24 mouse cellular contexts compared by ENCODE assay signal in the genomic region with DNA sequence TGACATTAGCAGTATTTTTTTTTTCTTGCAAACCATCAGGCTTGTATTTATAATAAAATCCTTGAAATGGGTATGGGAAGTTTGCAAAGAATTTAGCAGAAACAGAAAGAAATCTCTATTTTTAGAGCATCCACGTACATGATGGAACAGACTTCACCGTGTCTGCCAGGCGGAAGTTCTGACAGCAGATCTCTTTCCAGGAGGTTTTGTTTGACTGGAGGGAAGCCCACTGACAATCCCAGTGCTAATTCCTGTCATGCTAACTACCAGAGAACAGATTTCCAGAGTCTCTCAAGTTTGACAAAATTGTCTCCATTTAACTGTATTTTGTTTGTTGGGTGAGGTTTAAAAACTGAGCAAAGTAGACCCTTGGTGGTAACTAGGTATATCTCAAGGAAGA.
A peak's percentile ranks its signal among the peaks of the same experiment; 100 is the strongest.
DNase-seq lines count a peak whose midpoint lies in the region; ATAC-seq and TF ChIP-seq lines count a peak whose summit lies in the region.
"Had no signal": no experiment of that assay in that cellular context is flagged by ENCODE, and none has a peak within 500 bp of the region (broad histone marks: within the 10 kb centered on the region; RNA-seq: fewer than 3 reads in every experiment).

No protein-coding gene starts in this region.

- H3K27me3 ChIP-seq in forebrain, postnatal 0 days (ENCODE audit: insufficient read depth, low read length) = no peaks in the 10 kb centered on the region
- no peaks in the 10 kb centered on the region for H3K27me3 ChIP-seq in forebrain, embryonic 11.5 days (ENCODE audit: control insufficient read depth, insufficient read depth, low read length)
- H3K27me3 ChIP-seq: CH12.LX; embryonic facial prominence, embryonic 12.5 days; forebrain, embryonic 12.5 days had no signal

- H3K4me3 ChIP-seq in forebrain, postnatal 0 days (ENCODE audit: low read depth, low read length) = no peak overlapping the region
- no peak overlapping the region for H3K4me3 ChIP-seq in forebrain, embryonic 11.5 days (ENCODE audit: low read depth, low read length)
- H3K4me3 ChIP-seq: embryonic facial prominence, embryonic 10.5 days; embryonic facial prominence, embryonic 12.5 days; forebrain, embryonic 12.5 days had no signal

- no peak overlapping the region for H3K9ac ChIP-seq in forebrain, postnatal 0 days
- H3K9ac ChIP-seq in forebrain, embryonic 11.5 days (ENCODE audit: low read length) = no peak overlapping the region
- H3K9ac ChIP-seq: embryonic facial prominence, embryonic 12.5 days; forebrain, embryonic 12.5 days had no signal

- no peaks in the 10 kb centered on the region for H3K9me3 ChIP-seq in forebrain, postnatal 0 days (ENCODE audit: low read length)
- no peaks in the 10 kb centered on the region for H3K9me3 ChIP-seq in forebrain, embryonic 11.5 days (ENCODE audit: control insufficient read depth, low read length)
- H3K9me3 ChIP-seq: embryonic facial prominence, embryonic 10.5 days; embryonic facial prominence, embryonic 12.5 days; forebrain, embryonic 12.5 days had no signal

- no peak for TF ChIP-seq CTCF in forebrain, postnatal 0 days (IDR thresholded peaks at IDR 0.05; ENCODE audit: low read depth)

- H3K4me2 ChIP-seq in forebrain, postnatal 0 days (ENCODE audit: low read depth) = no peak overlapping the region
- no peak overlapping the region for H3K4me2 ChIP-seq in forebrain, embryonic 11.5 days (ENCODE audit: low read depth, low read length, severe bottlenecking)
- H3K4me2 ChIP-seq: embryonic facial prominence, embryonic 12.5 days; forebrain, embryonic 12.5 days had no signal

- no peaks in the 10 kb centered on the region for H3K4me1 ChIP-seq in forebrain, postnatal 0 days (ENCODE audit: insufficient read depth)
- no peaks in the 10 kb centered on the region for H3K4me1 ChIP-seq in forebrain, embryonic 11.5 days (replicated peaks; ENCODE audit: control insufficient read depth, insufficient read depth, low read length)
- H3K4me1 ChIP-seq: embryonic facial prominence, embryonic 10.5 days; embryonic facial prominence, embryonic 12.5 days; forebrain, embryonic 12.5 days had no signal

- 56% methylated on average over 3 of the region's 3 CpGs for WGBS in forebrain, postnatal 0 days
- 95% methylated on average over 3 of the region's 3 CpGs for WGBS in forebrain, embryonic 11.5 days

- DNase-seq in forebrain, postnatal 0 days = peak; percentile 71
- DNase-seq in forebrain, embryonic 11.5 days (ENCODE audit: low spot score) = no peak
- DNase-seq in left cerebral cortex, postnatal 14 days (ENCODE audit: low spot score in 2 of 2) = peak; percentile 6 to 9
- DNase-seq in left cerebral cortex, postnatal 36 days (ENCODE audit: low spot score in 2 of 2) = no peak
- DNase-seq in brain, adult 2 months (ENCODE audit: low read depth, low spot score) = peak; percentile 24
- peak; percentile 47 for DNase-seq in brain, embryonic 18.5 days (ENCODE audit: low read depth, low spot score)
- DNase-seq in MN1 (ENCODE audit: low spot score) = no peak
- DNase-seq: adrenal gland, adult 2 months; adrenal gland, postnatal 10 days; adrenal gland, postnatal 25 days; B cell, adult 2 months; cerebellum, adult 11-12 months; cerebellum, adult 2 months; cerebellum, adult 9-10 months; cerebellum, postnatal 10 days; cerebellum, postnatal 25 days had no signal

- no peaks in the 10 kb centered on the region for H3K36me3 ChIP-seq in forebrain, postnatal 0 days (ENCODE audit: insufficient read depth)
- H3K36me3 ChIP-seq in forebrain, embryonic 11.5 days (ENCODE audit: control insufficient read depth, insufficient read depth, low read length) = no peaks in the 10 kb centered on the region
- H3K36me3 ChIP-seq: embryonic facial prominence, embryonic 10.5 days; embryonic facial prominence, embryonic 12.5 days; forebrain, embryonic 12.5 days; G1E had no signal

- intact Hi-C loops in left cerebral cortex, postnatal 14 days (cut with DNase I) = no loop called here
- intact Hi-C loops in left cerebral cortex, postnatal 36 days (cut with DNase I) = no loop called here

- H3K27ac ChIP-seq in forebrain, postnatal 0 days (ENCODE audit: low read depth, low read length) = no peak overlapping the region
- H3K27ac ChIP-seq in forebrain, embryonic 11.5 days (ENCODE audit: low read depth, low read length) = no peak overlapping the region
- H3K27ac ChIP-seq: embryonic facial prominence, embryonic 10.5 days; embryonic facial prominence, embryonic 12.5 days; forebrain, embryonic 12.5 days had no signal

- ATAC-seq in forebrain, postnatal 0 days = peak; percentile 54; the same call in 1 of the 2 replicates
- ATAC-seq in forebrain, embryonic 11.5 days (replicated peaks; ENCODE audit: low FRiP score) = no peak
- ATAC-seq: CD4-positive, CD25-positive, alpha-beta regulatory T cell, adult 4 months; forebrain, embryonic 14.5 days; forebrain, embryonic 16.5 days had no signal

Comparison
In these comparisons a context has a peak if more than half of its experiments do, and no peak if none do; other contexts are left out.
1. DNase-seq: peak in forebrain, postnatal 0 days (single experiment), left cerebral cortex, postnatal 14 days (2 of 2), brain, adult 2 months (single experiment) and brain, embryonic 18.5 days (single experiment); none in forebrain, embryonic 11.5 days (single experiment), left cerebral cortex, postnatal 36 days (0 of 2) and MN1 (single experiment).